Mouse (Mus musculus): ENCODE results near the gene Dgcr2. TPM values are rescaled to one million over a fixed set of nuclear protein-coding genes. Genes with fewer than 3 reads are reported as not detected.
A peak's percentile ranks its signal among the peaks of the same experiment; 100 is the strongest.

Dgcr2 gene
- total RNA-seq, 2 experiments from 2014 or later = 32.7 to 55.7 TPM

DNA sequence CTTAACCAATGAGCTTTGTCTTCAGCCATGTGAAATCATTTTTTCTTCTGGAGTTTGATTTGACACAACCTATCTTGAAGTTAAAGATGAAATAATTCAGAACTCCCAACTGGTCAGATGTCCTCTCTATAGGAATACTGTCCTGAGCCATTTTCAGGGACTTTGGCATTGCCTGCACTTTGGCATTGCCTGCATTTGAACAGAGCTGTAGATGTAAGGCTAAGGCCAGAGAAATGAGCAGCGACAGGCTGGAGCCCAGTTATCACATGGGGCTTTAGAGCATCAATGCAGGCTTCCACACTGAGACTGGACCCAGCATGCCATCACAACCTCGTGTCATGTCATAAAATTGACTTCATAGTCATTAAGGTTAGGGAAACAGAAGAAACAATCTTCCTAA, 45.1 kb downstream of the Dgcr2 start:
- ATAC-seq (replicated peaks; ENCODE audit: low FRiP score, low TSS enrichment, poor library complexity, severe bottlenecking) = no peak

GRCm38 (mm10) chr16:17851860-17852259, 46.5 kb downstream of the Dgcr2 start:
- no peak for ATAC-seq (replicated peaks; ENCODE audit: low FRiP score, low TSS enrichment, poor library complexity, severe bottlenecking)

DNA sequence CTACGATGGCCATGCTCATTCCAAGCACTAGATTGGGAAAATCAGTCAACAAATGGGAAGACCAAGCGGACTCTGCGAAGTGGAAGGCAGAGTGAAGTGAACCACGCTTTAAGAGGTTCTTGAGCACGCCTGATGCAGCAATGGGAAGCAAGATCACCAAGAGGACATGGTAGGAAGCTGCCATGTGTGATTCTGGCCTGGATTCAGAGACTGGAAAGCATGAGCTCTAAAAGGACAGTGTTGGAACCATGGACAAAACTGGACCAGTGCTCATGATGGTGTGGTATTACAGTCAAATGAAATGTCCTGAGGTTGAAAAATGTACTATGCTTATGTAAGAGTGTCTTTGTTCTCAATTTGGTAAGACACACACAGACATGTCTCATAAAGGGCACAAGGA, 47.0 kb downstream of the Dgcr2 start:
- no peak for ATAC-seq (replicated peaks; ENCODE audit: low FRiP score, low TSS enrichment, poor library complexity, severe bottlenecking)

DNA sequence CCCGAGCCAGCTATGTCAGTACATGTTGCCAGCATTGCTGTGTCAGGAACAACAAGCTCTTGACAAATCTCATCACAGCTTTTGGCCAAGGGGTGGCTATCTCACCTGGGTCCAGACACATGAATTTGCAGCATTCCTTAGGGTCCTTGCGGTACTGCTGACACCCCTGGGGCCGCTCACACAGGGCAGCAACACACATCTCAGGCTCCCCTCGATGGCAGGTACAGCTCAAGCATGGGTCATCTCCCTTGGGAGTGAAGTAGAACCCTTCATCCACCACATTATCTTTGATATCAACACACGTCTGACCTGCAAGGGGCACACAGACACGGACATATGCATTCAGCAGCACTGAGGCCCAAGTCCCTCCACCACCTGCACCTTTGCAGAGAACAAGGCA, 48.9 kb downstream of the Dgcr2 start:
- no peak for ATAC-seq (replicated peaks; ENCODE audit: low FRiP score, low TSS enrichment, poor library complexity, severe bottlenecking)

GRCm38 (mm10) chr16:17848928-17849327, 49.4 kb downstream of the Dgcr2 start:
- ATAC-seq (replicated peaks; ENCODE audit: low FRiP score, low TSS enrichment, poor library complexity, severe bottlenecking) = peak; percentile 74

DNA sequence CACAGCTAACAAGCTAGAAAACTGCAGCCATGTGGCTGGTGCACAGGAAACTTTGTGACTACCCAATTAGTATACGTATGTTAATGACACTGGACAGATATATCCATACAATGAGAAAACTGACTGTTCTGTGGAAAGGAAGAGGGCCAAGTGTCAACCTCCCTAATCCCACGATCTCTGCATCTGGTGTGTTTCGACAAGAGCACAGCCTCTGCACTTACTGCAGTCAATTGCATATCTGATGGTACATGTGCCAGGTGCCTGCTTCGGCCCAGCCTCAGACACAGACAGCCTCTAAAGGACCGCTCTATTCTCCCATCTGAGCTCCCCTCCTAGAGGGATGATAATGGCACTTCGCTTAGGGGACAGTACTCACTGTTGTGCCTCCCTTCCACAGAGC, 49.9 kb downstream of the Dgcr2 start:
- ATAC-seq (replicated peaks; ENCODE audit: low FRiP score, low TSS enrichment, poor library complexity, severe bottlenecking) = peak; percentile 87

- no peak for ATAC-seq (replicated peaks; ENCODE audit: low FRiP score, low TSS enrichment, poor library complexity, severe bottlenecking)
These were observed 54.5 kb downstream of the Dgcr2 start for GRCm38 (mm10) chr16:17843701-17844365.

GRCm38 (mm10) chr16:17842437-17842836, 55.9 kb downstream of the Dgcr2 start:
- ATAC-seq (replicated peaks; ENCODE audit: low FRiP score, low TSS enrichment, poor library complexity, severe bottlenecking) = no peak

DNA sequence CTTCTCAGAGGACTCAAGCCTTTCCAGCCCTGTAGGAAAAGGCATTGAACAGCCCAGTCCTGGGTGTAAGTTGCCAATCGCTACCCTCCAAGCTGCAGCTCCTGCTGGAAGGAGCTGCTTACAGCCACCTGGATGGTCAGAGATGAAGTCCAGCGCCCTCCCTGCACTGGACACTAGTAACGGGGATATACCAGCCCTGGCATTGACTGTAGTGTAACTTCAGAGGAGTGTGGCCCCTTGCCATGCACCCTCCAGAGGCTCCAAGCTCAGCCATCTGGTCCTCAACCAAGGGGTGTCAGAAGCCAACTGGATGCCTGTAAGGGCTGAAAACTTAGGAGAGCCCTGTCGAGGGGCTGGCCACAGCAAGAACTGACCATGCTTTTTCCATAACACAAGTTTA, 58.4 kb downstream of the Dgcr2 start:
- no peak for ATAC-seq (replicated peaks; ENCODE audit: low FRiP score, low TSS enrichment, poor library complexity, severe bottlenecking)

DNA sequence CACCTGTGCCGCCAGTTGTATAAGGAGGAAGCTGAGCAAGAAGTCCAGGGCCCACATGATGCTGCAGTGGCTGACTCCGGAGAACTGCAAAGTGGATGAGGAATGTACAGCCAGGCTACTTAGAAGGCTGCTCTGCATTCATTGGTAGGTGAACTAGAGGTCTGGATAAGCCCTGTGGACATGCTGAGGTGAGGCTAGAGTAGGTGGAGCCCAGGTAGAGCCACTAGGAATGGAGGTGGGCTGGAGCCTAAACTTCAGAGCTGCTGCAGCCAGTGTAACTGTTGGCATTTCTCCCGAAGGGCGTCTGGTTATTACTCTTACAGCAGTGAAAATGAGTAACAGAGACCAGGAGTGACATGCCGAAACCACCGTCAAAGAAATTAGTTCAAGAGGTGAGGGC, 60.3 kb downstream of the Dgcr2 start, which contains the start of gene Car15:
TSS of gene Car15 (minus strand) at position 314 of the 400 bp plus-strand sequence.
- ATAC-seq (replicated peaks; ENCODE audit: low FRiP score, low TSS enrichment, poor library complexity, severe bottlenecking) = no peak

DNA sequence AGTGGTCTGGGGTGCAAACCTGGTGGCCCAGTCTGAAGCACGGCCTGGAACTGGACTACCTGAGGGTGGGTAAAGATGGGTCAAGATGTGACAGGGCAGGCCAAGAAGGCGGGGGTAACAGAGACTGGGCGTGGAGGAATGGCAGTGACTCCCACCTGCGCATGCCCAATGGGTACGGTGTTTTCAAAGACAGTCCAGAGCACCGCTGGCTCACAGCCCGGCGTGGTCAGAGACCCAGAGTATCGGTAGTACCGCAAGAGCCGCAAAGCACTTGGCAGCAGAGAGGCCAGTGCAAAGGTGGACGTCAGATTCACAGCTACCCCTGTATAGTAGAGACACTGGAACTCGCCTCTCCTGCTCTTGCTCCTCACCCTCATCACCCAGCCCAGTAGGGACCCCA, 62.9 kb downstream of the Dgcr2 start:
- ATAC-seq (replicated peaks; ENCODE audit: low FRiP score, low TSS enrichment, poor library complexity, severe bottlenecking) = no peak

DNA sequence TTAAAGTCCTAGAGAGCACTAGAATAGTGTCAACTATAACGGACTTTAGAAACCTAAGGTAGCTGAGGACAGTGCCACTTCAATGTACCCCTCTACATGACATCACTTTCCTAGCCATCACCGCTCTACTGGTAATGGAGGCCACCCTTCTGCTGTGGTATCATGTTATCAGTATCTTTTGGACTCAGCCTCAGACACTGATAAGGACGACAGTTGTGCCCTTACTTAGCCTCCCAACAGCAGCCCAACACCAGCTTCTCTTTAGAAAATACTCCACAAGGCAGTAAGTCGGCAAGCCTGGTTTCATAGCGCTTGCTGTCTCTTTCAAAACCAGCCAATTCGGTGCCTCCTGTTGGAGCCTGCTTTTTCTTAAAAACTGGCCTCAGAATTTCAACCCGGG, 63.8 kb downstream of the Dgcr2 start:
- peak; percentile 32; the same call in 1 of the 2 replicates for ATAC-seq (replicated peaks; ENCODE audit: low FRiP score, low TSS enrichment, poor library complexity, severe bottlenecking)

DNA sequence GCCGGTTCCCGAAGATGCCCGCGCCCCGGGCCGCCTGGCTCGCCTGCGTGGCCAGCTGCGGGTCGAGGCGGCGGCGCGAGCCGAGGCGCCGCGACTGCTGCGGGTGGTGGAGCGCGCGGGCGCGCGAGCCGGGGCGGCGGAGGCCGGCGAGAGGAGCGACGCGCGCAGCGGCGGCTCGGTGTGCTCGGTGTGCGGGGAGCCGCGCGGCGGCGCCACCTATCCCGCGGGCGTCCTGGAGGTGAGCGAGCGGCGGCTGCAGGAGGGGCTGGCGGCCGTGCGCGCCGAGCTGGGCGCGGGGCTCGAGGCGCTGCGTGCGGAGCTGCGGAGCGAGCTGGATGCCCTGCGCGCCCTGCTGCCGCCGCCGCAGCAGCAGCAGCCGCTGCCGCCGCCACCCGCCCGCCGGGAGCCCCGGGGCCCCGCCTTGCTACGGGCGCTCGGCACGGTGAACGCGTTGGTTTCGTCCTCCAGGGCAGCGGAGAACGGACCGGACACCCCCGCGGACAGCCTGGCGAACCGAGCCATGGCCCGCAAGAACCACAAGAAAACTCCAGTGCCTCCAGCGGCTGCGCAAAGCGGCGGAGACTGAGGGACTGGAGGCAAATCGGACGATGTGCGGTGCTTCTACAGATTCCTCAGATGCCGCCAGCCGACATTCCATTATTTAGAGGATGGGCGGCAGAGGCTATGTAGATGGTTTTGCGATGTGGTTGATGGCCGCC, 64.5 kb downstream of the Dgcr2 start:
- ATAC-seq (replicated peaks; ENCODE audit: low FRiP score, low TSS enrichment, poor library complexity, severe bottlenecking) = no peak

DNA sequence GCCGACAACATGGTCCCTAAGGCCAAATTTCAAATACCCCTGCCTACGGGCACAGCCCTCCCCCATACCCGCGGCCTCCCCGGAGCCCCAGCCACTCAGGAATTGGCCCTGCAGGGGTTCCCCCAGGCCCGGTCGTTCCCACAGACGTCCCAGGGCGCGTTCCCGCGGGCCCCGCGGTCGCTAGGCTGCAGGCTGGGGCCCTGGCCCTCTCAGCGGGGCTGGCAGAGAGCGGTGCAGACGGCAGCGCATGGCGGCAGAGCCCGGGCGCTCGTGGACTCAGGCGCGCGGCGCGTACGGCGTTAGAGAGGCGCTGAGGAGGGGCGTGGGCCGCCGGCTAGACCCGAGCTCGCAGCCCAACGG, 65.1 kb downstream of the Dgcr2 start:
- no peak for ATAC-seq (replicated peaks; ENCODE audit: low FRiP score, low TSS enrichment, poor library complexity, severe bottlenecking)

DNA sequence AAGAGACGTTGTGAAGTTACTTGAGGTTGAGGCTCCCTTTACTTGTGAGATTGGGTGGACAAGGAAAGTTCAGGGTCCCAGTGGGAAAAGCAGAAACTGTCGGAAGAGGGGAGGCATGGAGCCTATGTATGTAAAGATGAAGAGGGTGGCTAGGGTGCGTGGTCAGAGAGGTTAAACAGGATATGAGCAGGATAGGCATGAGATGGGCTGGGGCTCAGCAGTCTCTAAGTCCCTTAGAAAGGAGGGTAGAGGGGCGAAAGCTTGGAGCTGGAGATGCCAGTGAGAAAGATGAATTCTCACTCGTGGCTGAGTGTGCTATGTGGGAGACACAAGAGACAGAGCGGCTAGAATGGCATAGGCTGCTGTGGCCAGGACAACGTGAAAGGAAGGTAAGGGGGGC, 65.5 kb downstream of the Dgcr2 start, which contains the start of gene B830017H08Rik:
TSS of gene B830017H08Rik (plus strand) at position 301 of the 400 bp plus-strand sequence.
- ATAC-seq (replicated peaks; ENCODE audit: low FRiP score, low TSS enrichment, poor library complexity, severe bottlenecking) = no peak

DNA sequence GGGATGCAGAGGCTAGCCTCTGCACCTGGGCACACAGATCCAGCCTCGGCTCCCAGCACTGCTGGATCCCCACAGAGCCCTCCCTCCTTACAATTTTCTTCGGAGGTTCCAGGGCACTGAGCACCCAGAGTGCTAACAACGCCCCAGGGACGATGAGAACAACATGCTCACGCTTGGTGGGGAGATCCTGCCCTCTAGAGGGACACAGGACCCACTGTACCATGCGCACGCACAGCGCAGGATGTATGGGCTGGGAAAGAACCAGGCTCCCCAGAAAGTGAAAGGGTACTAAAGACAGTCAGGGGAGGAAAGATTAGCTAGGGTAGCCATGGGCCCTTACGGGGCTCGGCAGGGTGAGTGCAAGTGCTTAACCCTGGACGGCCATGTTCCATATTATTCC, 66.6 kb downstream of the Dgcr2 start:
- ATAC-seq (replicated peaks; ENCODE audit: low FRiP score, low TSS enrichment, poor library complexity, severe bottlenecking) = 0 out of 2 replicates have a peak, but pooled peaks have one; percentile 24

- no peak for ATAC-seq (replicated peaks; ENCODE audit: low FRiP score, low TSS enrichment, poor library complexity, severe bottlenecking)
These were observed 67.8 kb downstream of the Dgcr2 start for GRCm38 (mm10) chr16:17830385-17831178.

DNA sequence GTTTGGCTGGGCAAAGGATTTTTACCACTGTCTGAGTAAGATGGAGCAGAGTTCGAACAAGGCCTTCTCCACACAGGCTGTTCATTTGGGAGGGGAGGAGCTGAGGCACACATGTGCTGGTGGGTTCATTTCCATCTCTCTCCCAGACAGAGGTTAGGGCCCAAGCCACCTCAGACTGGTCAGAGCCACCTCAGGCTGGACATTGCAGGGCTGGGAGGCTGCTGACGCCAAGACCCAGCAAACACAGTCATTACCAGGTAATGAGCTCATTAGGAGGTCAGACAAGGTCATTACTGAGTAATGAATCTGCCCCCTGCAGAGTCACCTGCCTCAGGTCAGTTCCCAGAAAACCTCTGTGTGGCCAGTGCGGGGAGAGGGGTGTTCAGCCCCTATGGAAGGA, 69.5 kb downstream of the Dgcr2 start:
- ATAC-seq (replicated peaks; ENCODE audit: low FRiP score, low TSS enrichment, poor library complexity, severe bottlenecking) = no peak

GRCm38 (mm10) chr16:17828229-17828628, 70.1 kb downstream of the Dgcr2 start:
- ATAC-seq (replicated peaks; ENCODE audit: low FRiP score, low TSS enrichment, poor library complexity, severe bottlenecking) = peak; percentile 30; the same call in 1 of the 2 replicates

DNA sequence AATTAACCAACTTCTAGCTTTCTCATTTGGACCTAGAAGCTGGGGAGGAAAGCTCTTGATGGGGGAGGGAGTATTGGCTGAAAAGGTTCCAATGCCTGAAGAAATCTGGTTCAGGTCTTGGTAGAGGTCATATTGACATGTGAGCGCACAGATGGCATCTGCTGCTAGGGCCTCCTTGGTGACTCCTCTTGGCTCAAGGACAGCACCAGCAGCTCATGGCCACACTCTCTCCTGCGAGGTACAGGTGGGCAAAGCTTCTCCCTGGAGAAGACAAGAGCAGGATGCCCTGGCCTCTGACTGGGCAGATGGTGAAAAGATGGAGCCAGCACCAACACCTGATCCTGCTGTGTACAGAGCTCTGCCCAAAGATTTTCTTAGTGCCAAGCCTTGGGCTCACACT, 71.9 kb downstream of the Dgcr2 start:
- ATAC-seq (replicated peaks; ENCODE audit: low FRiP score, low TSS enrichment, poor library complexity, severe bottlenecking) = no peak
